Mouse (Mus musculus): Measurements from ENCODE around the gene Lsp1.

Lsp1 gene

GRCm38 (mm10) chr7:142475641-142476040 is 15.0 kb downstream of the Lsp1 start:
- DNase-seq (ENCODE audit: inconsistent age in 2 of 2, low spot score in 1 of 2), result no peak

GRCm38 (mm10) chr7:142476271-142476670 is 15.7 kb downstream of the Lsp1 start:
- no peak for DNase-seq (ENCODE audit: inconsistent age in 2 of 2, low spot score in 1 of 2)

GRCm38 (mm10) chr7:142476795-142477452 is 16.3 kb downstream of the Lsp1 start:
- DNase-seq (ENCODE audit: inconsistent age in 2 of 2, low spot score in 1 of 2), result no peak

GRCm38 (mm10) chr7:142478001-142478400 is 17.4 kb downstream of the Lsp1 start:
- no peak for DNase-seq (ENCODE audit: inconsistent age in 2 of 2, low spot score in 1 of 2)

- no peak for DNase-seq (ENCODE audit: inconsistent age in 2 of 2, low spot score in 1 of 2)
Measured at GRCm38 (mm10) chr7:142478574-142478973, 18.0 kb downstream of the Lsp1 start.

- no peak for DNase-seq (ENCODE audit: inconsistent age in 2 of 2, low spot score in 1 of 2)
Measured at GRCm38 (mm10) chr7:142479307-142479706, 18.7 kb downstream of the Lsp1 start.

- no peak for DNase-seq (ENCODE audit: inconsistent age in 2 of 2, low spot score in 1 of 2)
Measured at GRCm38 (mm10) chr7:142479886-142480285, 19.3 kb downstream of the Lsp1 start.

GRCm38 (mm10) chr7:142480661-142481060 is 20.1 kb downstream of the Lsp1 start:
- DNase-seq (ENCODE audit: inconsistent age in 2 of 2, low spot score in 1 of 2), result no peak

GRCm38 (mm10) chr7:142481186-142481567 is 20.6 kb downstream of the Lsp1 start:
- peak in 1 of 2 experiments; percentile 70 for DNase-seq (ENCODE audit: inconsistent age in 2 of 2, low spot score in 1 of 2)

GRCm38 (mm10) chr7:142481568-142482255 is 21.1 kb downstream of the Lsp1 start:
- DNase-seq (ENCODE audit: inconsistent age in 2 of 2, low spot score in 1 of 2), result no peak

- DNase-seq (ENCODE audit: inconsistent age in 2 of 2, low spot score in 1 of 2), result no peak
Measured at GRCm38 (mm10) chr7:142482256-142482609, 21.6 kb downstream of the Lsp1 start.

GRCm38 (mm10) chr7:142483136-142483535 is 22.5 kb downstream of the Lsp1 start:
- DNase-seq (ENCODE audit: inconsistent age in 2 of 2, low spot score in 1 of 2), result no peak

- no peak for DNase-seq (ENCODE audit: inconsistent age in 2 of 2, low spot score in 1 of 2)
Measured at GRCm38 (mm10) chr7:142484780-142485179, 24.2 kb downstream of the Lsp1 start.

GRCm38 (mm10) chr7:142486751-142487162 is 26.1 kb downstream of the Lsp1 start:
- no peak for DNase-seq (ENCODE audit: inconsistent age in 2 of 2, low spot score in 1 of 2)

- DNase-seq (ENCODE audit: inconsistent age in 2 of 2, low spot score in 1 of 2), result peak in 1 of 2 experiments; percentile 71
Measured at GRCm38 (mm10) chr7:142487341-142487859, 26.8 kb downstream of the Lsp1 start.

- DNase-seq (ENCODE audit: inconsistent age in 2 of 2, low spot score in 1 of 2), result no peak
Measured at GRCm38 (mm10) chr7:142488053-142488452, 27.4 kb downstream of the Lsp1 start.

GRCm38 (mm10) chr7:142493535-142493934 is 32.9 kb downstream of the Lsp1 start:
- no peak for DNase-seq (ENCODE audit: inconsistent age in 2 of 2, low spot score in 1 of 2)

GRCm38 (mm10) chr7:142496158-142496557 is 35.5 kb downstream of the Lsp1 start:
- no peak for DNase-seq (ENCODE audit: inconsistent age in 2 of 2, low spot score in 1 of 2)

- DNase-seq (ENCODE audit: inconsistent age in 2 of 2, low spot score in 1 of 2), result no peak
Measured at GRCm38 (mm10) chr7:142496800-142497199, 36.2 kb downstream of the Lsp1 start.

- DNase-seq (ENCODE audit: inconsistent age in 2 of 2, low spot score in 1 of 2), result peak in 1 of 2 experiments; percentile 59
Measured at GRCm38 (mm10) chr7:142497775-142498174, 37.2 kb downstream of the Lsp1 start.

- DNase-seq (ENCODE audit: inconsistent age in 2 of 2, low spot score in 1 of 2), result no peak
Measured at GRCm38 (mm10) chr7:142498575-142498974, 38.0 kb downstream of the Lsp1 start, which contains the start of gene Tnnt3. Gene Tnnt3 (plus strand): TSS chr7:142498836.

- peak in 1 of 2 experiments; percentile 65 for DNase-seq (ENCODE audit: inconsistent age in 2 of 2, low spot score in 1 of 2)
Measured at GRCm38 (mm10) chr7:142499010-142499721, 38.6 kb downstream of the Lsp1 start.

Measured in adrenal gland, adult (tissue).